ENCODE assay signal across 8 mouse cellular contexts in the genomic region with DNA sequence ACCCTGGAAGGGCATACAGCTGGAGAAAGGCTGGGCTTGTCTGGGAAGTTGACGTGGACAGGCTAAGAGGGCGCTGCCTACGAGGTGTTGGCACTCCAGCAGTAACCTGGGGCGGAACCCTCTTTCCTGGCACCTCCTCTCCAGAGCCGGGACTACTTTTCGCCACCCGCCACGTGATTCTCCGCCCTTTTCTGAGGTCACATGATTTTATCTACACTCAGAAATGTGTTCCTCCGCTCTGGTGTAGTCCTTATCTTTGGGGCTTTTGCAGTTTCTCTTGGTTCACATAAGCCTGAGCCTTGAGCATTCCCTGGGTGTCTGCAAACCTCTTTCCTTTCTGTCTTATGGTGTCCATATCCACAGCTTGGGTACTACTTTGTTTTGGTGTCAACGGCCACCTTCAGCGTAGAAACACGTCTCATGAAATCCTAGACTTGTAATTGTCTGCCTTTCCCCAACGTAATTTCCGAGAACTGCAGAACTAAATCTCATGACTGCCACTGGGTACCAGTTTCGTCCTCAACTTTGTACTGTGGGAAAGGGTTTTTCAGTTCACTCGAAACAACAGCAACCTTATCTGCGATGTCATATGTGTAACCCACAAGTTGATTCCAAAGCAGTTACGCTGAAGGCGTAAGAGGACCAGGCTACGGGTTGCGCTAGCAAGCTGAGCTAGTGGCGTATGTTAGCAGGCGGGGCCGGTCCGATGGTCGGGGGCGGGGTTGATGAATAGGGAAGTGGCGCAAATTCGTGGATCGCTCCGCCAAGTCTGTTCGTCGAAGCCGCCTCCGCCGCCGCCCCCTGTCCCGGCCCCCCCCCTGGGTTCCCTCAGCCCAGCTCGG. TPM values are rescaled to one million over a fixed set of nuclear protein-coding genes. Genes with fewer than 3 reads are reported as not detected.
A peak's percentile ranks its signal among the peaks of the same experiment; 100 is the strongest.
DNase-seq lines count a peak whose midpoint lies in the region; ATAC-seq and TF ChIP-seq lines count a peak whose summit lies in the region.

Gabarap (plus strand) TSS at position 294 of the 842 bp plus-strand sequence.

- H3K27ac ChIP-seq in embryonic facial prominence, embryonic 13.5 days, result peak within 1 kb of the TSS; percentile 94
- H3K27ac ChIP-seq in kidney, adult 2 months (ENCODE audit: insufficient read depth, low read depth, low read length), result peak within 1 kb of the TSS; percentile 100
- peak within 1 kb of the TSS; percentile 92 for H3K27ac ChIP-seq in limb, embryonic 12.5 days
- peak within 1 kb of the TSS; percentile 92 for H3K27ac ChIP-seq in midbrain, embryonic 15.5 days
- peak within 1 kb of the TSS; percentile 91 for H3K27ac ChIP-seq in spleen, adult 2 months (ENCODE audit: insufficient read depth, low read length)

- peak; percentile 58 for TF ChIP-seq POLR2A in kidney, adult 2 months (IDR thresholded peaks at IDR 0.05; ENCODE audit: low read depth, low read length)
- peak; percentile 59 for TF ChIP-seq POLR2A in spleen, adult 2 months (IDR thresholded peaks at IDR 0.05; ENCODE audit: low read depth, low read length)

- peak within 1 kb of the TSS; percentile 85 for H3K9ac ChIP-seq in embryonic facial prominence, embryonic 13.5 days
- peak within 1 kb of the TSS; percentile 82 for H3K9ac ChIP-seq in limb, embryonic 12.5 days (replicated peaks)
- peak within 1 kb of the TSS; percentile 90 for H3K9ac ChIP-seq in midbrain, embryonic 15.5 days

- peak; percentile 94 for DNase-seq in 3134 (ENCODE audit: extremely low read depth, insufficient read length, low spot score)
- peak; percentile 96 to 98 for DNase-seq in adrenal gland, postnatal 36 days
- DNase-seq in heart, adult 18-20 months, result peak; percentile 98
- DNase-seq in kidney, adult 2 months, result peak; percentile 99
- DNase-seq in spleen, adult 2 months (ENCODE audit: low read depth in 1 of 2, low spot score in 2 of 2), result peak; percentile 92 to 97

- TF ChIP-seq CTCF in kidney, adult 2 months (conservative IDR thresholded peaks at IDR 0.05; ENCODE audit: insufficient read depth, insufficient read length, low read depth, low read length), result no peak
- TF ChIP-seq CTCF in spleen, adult 2 months (IDR thresholded peaks at IDR 0.05; ENCODE audit: extremely low read depth, insufficient read depth, insufficient read length, insufficient replicate concordance), result no peak

- H3K27me3 ChIP-seq in embryonic facial prominence, embryonic 13.5 days, result no peaks in the 10 kb centered on the region
- H3K27me3 ChIP-seq in kidney, adult 2 months (replicated peaks; ENCODE audit: control insufficient read depth, insufficient read depth, low read length), result no peaks in the 10 kb centered on the region
- no peaks in the 10 kb centered on the region for H3K27me3 ChIP-seq in limb, embryonic 12.5 days
- H3K27me3 ChIP-seq in midbrain, embryonic 15.5 days (replicated peaks), result no peaks in the 10 kb centered on the region
- no peaks in the 10 kb centered on the region for H3K27me3 ChIP-seq in spleen, adult 2 months (ENCODE audit: control insufficient read depth, insufficient read depth, low read length)

- H3K4me2 ChIP-seq in embryonic facial prominence, embryonic 13.5 days, result peak within 1 kb of the TSS; percentile 74
- H3K4me2 ChIP-seq in limb, embryonic 12.5 days, result peak within 1 kb of the TSS; percentile 64
- H3K4me2 ChIP-seq in midbrain, embryonic 15.5 days, result peak within 1 kb of the TSS; percentile 72

- peaks cover 59% of the 10 kb centered on the region for H3K36me3 ChIP-seq in embryonic facial prominence, embryonic 13.5 days
- peaks cover 4% of the 10 kb centered on the region for H3K36me3 ChIP-seq in kidney, adult 2 months (ENCODE audit: control insufficient read depth, insufficient read depth, low read length)
- peaks cover 65% of the 10 kb centered on the region for H3K36me3 ChIP-seq in limb, embryonic 12.5 days
- peaks cover 28% of the 10 kb centered on the region; the same call in 1 of the 2 replicates for H3K36me3 ChIP-seq in midbrain, embryonic 15.5 days (replicated peaks)
- peaks cover 20% of the 10 kb centered on the region for H3K36me3 ChIP-seq in spleen, adult 2 months (ENCODE audit: control insufficient read depth, insufficient read depth, low read length)

- ATAC-seq in embryonic facial prominence, embryonic 13.5 days (ENCODE audit: insufficient number of reproducible peaks, insufficient read depth, low FRiP score, low TSS enrichment, low read depth), result peak; percentile 66
- ATAC-seq in limb, embryonic 12.5 days (ENCODE audit: insufficient number of reproducible peaks, insufficient read depth, low FRiP score, low TSS enrichment, low read depth), result 0 out of 2 replicates have a peak, but pooled peaks have one; percentile 53
- peak; percentile 73 for ATAC-seq in midbrain, embryonic 15.5 days (replicated peaks)

- peaks cover 24% of the 10 kb centered on the region for H3K4me1 ChIP-seq in embryonic facial prominence, embryonic 13.5 days
- peaks cover 3% of the 10 kb centered on the region; the same call in 1 of the 2 replicates for H3K4me1 ChIP-seq in kidney, adult 2 months (ENCODE audit: control insufficient read depth, insufficient read depth, low read length)
- peaks cover 15% of the 10 kb centered on the region for H3K4me1 ChIP-seq in limb, embryonic 12.5 days (replicated peaks)
- peaks cover 32% of the 10 kb centered on the region for H3K4me1 ChIP-seq in midbrain, embryonic 15.5 days
- H3K4me1 ChIP-seq in spleen, adult 2 months (ENCODE audit: control insufficient read depth, insufficient read depth, insufficient read length), result peaks cover 7% of the 10 kb centered on the region; the same call in 1 of the 2 replicates

- WGBS in embryonic facial prominence, embryonic 13.5 days, result under 1% methylated on average over 40 of the region's 40 CpGs
- under 1% methylated on average over 40 of the region's 40 CpGs for WGBS in kidney, adult 2 months
- 1% methylated on average over 40 of the region's 40 CpGs for WGBS in limb, embryonic 12.5 days
- under 1% methylated on average over 39 of the region's 40 CpGs for WGBS in midbrain, embryonic 15.5 days
- WGBS in spleen, adult 2 months, result under 1% methylated on average over 40 of the region's 40 CpGs

- H3K9me3 ChIP-seq in embryonic facial prominence, embryonic 13.5 days, result no peaks in the 10 kb centered on the region
- H3K9me3 ChIP-seq in limb, embryonic 12.5 days, result no peaks in the 10 kb centered on the region
- H3K9me3 ChIP-seq in midbrain, embryonic 15.5 days, result no peaks in the 10 kb centered on the region

- H3K4me3 ChIP-seq in embryonic facial prominence, embryonic 13.5 days, result peak within 1 kb of the TSS; percentile 84
- H3K4me3 ChIP-seq in kidney, adult 2 months (ENCODE audit: insufficient read depth, low read depth, low read length), result peak within 1 kb of the TSS; percentile 96
- H3K4me3 ChIP-seq in limb, embryonic 12.5 days (replicated peaks), result peak within 1 kb of the TSS; percentile 63
- H3K4me3 ChIP-seq in midbrain, embryonic 15.5 days, result peak within 1 kb of the TSS; percentile 89
- H3K4me3 ChIP-seq in spleen, adult 2 months (ENCODE audit: extremely low read depth, insufficient read depth, insufficient read length), result peak within 1 kb of the TSS; percentile 63

RNA-seq across cellular contexts. Expression of gene Gabarap, which starts in this region (rescaled TPM):
- 100 to 1,000 TPM; 421 to 450 TPM for total RNA-seq in adrenal gland, postnatal 36 days (2021)
- polyA plus RNA-seq in embryonic facial prominence, embryonic 13.5 days (2015; fragmentation: Nextera tagmentation; extraction: Ambion mirVana), result 511 and 542 TPM in 2 replicates
- total RNA-seq in heart, adult 18-20 months (2021), result 100 to 1,000 TPM; 285 to 320 TPM
- 746 and 1,018 TPM in 2 replicates for polyA plus RNA-seq in kidney, adult 2 months (2012; rRNA removed)
- 398 and 426 TPM in 2 replicates for polyA plus RNA-seq in limb, embryonic 12.5 days (2016; fragmentation: Nextera tagmentation; extraction: Ambion mirVana)
- polyA plus RNA-seq in midbrain, embryonic 15.5 days (2015; fragmentation: Nextera tagmentation; extraction: Ambion mirVana), result 495 and 507 TPM in 2 replicates
- 235 and 251 TPM in 2 replicates for polyA plus RNA-seq in spleen, adult 2 months (2012; rRNA removed)

Comparison
In these comparisons a context has a peak if more than half of its experiments do, and no peak if none do; other contexts are left out.
1. Peak in every context shown above with its lines: DNase-seq, ATAC-seq, H3K4me3 ChIP-seq and H3K27ac ChIP-seq.